Mouse (Mus musculus): ENCODE measurements around the gene Ace3. TPM values are rescaled to one million over a fixed set of nuclear protein-coding genes. Genes with fewer than 3 reads are reported as not detected.

Gene Ace3
- not detected in 2 replicates for polyA plus RNA-seq (2012; ENCODE audit: low replicate concordance)

GRCm38 (mm10) chr11:105994375-105994774 lies at the start of gene Ace3:
Gene Ace3 (plus strand): TSS chr11:105994675.

GRCm38 (mm10) chr11:105952911-105953386 lies 41.5 kb upstream of the Ace3 start, which contains the start of gene Cyb561:
Gene Cyb561 (minus strand): TSS chr11:105953336.

GRCm38 (mm10) chr11:105967741-105968574 lies 26.5 kb upstream of the Ace3 start, which contains the start of gene Ace:
Gene Ace (plus strand): TSS chr11:105967945.

DNA sequence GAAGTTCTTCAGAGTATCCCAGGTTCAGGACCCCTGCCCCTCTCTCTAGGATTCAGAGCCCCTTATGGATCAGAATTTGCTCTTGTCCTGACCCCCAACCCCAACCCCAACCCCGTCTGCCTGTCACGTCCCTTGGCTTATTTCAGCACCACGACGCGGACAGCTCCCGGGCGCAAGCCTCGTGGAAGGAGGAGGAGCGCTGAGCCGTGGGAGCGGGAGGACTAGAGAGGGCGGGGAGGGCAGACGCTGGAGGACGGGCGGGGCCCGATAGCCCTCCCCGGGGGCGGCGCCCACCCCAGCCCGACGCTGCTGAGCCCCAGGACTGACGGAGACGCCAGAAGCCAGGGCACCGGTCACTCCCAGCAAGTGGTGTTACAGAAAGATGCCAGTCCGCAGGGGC lies 13.3 kb downstream of the Ace3 start, which contains the start of gene Kcnh6:
Kcnh6 (plus strand) TSS at position 304 of the 400 bp plus-strand sequence.

DNA sequence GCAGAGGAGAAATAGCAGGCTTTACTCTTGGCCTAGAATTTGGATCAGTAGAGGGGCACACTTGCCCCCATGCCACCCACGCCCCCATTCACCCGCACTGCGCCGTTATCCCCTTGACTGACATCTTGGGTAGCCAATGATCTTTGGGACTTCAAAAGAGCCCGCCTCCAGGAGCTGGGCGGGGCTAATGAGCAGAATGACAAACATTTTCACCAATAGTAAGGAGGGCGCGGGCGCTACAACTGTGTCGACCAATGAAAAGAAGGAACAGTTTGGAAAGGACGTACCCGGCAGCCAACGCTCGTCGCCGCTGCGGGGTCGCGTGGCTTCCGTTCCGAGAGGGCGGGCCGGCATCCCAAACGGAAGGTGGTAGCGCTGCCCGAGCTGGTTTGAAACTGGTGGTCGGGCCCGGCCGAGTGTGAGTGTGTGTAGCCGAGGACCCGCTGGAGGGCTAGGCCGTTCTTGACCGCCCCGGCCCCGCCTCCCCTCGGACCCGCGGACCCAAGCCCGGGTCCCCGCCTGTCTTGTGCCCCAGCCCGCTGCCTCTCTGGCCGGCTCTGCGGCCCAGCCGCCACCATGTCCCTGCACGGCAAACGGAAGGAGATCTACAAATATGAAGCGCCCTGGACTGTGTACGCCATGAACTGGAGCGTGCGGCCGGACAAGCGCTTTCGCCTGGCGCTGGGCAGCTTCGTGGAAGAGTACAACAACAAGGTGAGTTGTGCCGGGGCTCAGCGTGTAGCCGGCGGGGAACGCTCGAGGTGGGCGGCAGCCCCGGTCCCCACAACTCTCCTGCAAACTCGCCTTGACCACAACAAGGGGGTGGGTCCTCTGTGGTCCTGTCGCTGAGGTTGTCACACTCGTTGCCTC lies 42.3 kb downstream of the Ace3 start, which contains the start of gene Dcaf7:
Dcaf7 (plus strand) TSS at position 325 of the 870 bp plus-strand sequence.

Other genes with a start within 250 kb of the Ace3 start
- 0.44 TPM in 1 of 2 replicates, not detected in the other for gene Cyb561, start 41.3 kb upstream of the Ace3 start, polyA plus RNA-seq (2012; ENCODE audit: low replicate concordance)
- gene Ace, start 26.7 kb upstream of the Ace3 start, polyA plus RNA-seq (2012; ENCODE audit: low replicate concordance), result 5.4 and 11.1 TPM in 2 replicates
- not detected in 2 replicates for gene Kcnh6, start 13.4 kb downstream of the Ace3 start, polyA plus RNA-seq (2012; ENCODE audit: low replicate concordance)
- 34.4 and 37.9 TPM in 2 replicates for gene Dcaf7, start 42.2 kb downstream of the Ace3 start, polyA plus RNA-seq (2012; ENCODE audit: low replicate concordance)
- gene Taco1, start 71.4 kb downstream of the Ace3 start, polyA plus RNA-seq (2012; ENCODE audit: low replicate concordance), result 15.6 and 22.6 TPM in 2 replicates
- gene Map3k3, start 89.9 kb downstream of the Ace3 start, polyA plus RNA-seq (2012; ENCODE audit: low replicate concordance), result 4.8 and 5.7 TPM in 2 replicates
- gene Gm10840, start 166.2 kb downstream of the Ace3 start, polyA plus RNA-seq (2012; ENCODE audit: low replicate concordance), result not detected in 2 replicates
- gene Limd2, start 166.2 kb downstream of the Ace3 start, polyA plus RNA-seq (2012; ENCODE audit: low replicate concordance), result 142 and 144 TPM in 2 replicates
- 49.2 and 63.9 TPM in 2 replicates for gene Strada, start 207.5 kb downstream of the Ace3 start, polyA plus RNA-seq (2012; ENCODE audit: low replicate concordance)
- 0.83 and 1.2 TPM in 2 replicates for gene Ccdc47, start 221.7 kb downstream of the Ace3 start, polyA plus RNA-seq (2012; ENCODE audit: low replicate concordance)
- gene Ddx42, start 222.3 kb downstream of the Ace3 start, polyA plus RNA-seq (2012; ENCODE audit: low replicate concordance), result 7.5 and 8.1 TPM in 2 replicates

Measured in leukemia stem cell, adult 10-12 weeks (primary cell).